Mouse (Mus musculus): ENCODE data around the gene Olfr582.

- TF ChIP-seq CHD2 (IDR thresholded peaks at IDR 0.05; ENCODE audit: low read depth, low read length) (no peak), MAFK (IDR thresholded peaks at IDR 0.05; ENCODE audit: insufficient read depth, low read depth, low read length) (no peak), ZC3H11A (IDR thresholded peaks at IDR 0.05; ENCODE audit: borderline replicate concordance, low read depth, low read length) (no peak), ZNF384 (IDR thresholded peaks at IDR 0.05; ENCODE audit: low read depth, low read length) (no peak)
These were observed 43.8 kb downstream of the Olfr582 start, which contains the start of gene Olfr584 for GRCm38 (mm10) chr7:103081585-103081984.

All from ES-E14 (cell line).